Mouse (Mus musculus): Measurements from ENCODE around the gene Lrrtm1. TPM values are rescaled to one million over a fixed set of nuclear protein-coding genes. Genes with fewer than 3 reads are reported as not detected.

The Lrrtm1 gene
- total RNA-seq (2014; fragmentation: Nextera tagmentation), result not detected in 2 replicates
- total RNA-seq (2017), result not detected in 2 replicates

DNA sequence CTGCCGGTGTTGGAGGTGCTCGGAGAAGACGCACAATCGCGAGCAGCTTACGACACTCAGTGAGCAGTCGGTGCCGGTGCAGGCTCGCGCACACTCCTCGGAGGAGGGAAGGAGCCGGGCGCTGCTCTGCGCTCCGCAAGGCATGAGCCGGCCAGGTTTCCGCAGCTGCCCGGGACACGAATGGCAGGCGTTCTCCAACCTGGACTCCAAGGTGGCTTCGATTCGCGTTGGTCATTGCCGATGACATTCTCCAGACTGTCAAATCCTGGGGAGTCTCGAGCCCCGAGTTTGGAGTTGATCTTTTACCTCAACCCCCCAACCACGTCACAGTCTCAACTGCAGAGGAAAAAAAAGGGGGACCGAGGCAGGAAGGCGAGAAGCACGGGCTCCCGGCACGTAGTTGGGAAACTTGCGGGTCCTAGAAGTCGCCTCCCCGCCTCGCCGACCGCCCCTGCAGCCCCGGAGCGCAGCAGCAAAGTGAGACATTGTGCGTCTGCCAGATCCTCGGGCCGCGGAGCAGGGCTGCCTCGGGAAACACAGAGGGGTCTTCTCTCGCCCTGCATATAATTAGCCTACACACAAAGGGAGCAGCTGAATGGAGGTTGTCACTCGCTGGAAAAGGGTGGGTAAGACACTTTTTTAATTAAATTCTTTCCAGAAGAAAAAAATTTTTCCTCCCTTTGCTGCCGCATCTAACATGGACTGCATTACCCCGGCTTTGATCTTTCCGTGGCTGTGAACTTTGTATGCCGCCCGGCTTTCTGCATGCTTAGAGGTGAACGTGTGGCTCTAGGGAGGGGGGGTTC is at the start of gene Lrrtm1:
Lrrtm1 (plus strand) TSS at position 89 of the 806 bp plus-strand sequence.
- no peak for ATAC-seq (replicated peaks; ENCODE audit: low FRiP score, low TSS enrichment, poor library complexity, severe bottlenecking)

GRCm38 (mm10) chr6:77196650-77197049 is 45.8 kb upstream of the Lrrtm1 start:
- no peak for ATAC-seq (replicated peaks; ENCODE audit: low FRiP score, low TSS enrichment, poor library complexity, severe bottlenecking)

- ATAC-seq (replicated peaks; ENCODE audit: low FRiP score, low TSS enrichment, poor library complexity, severe bottlenecking), result no peak
Measured at GRCm38 (mm10) chr6:77199375-77199774, 43.1 kb upstream of the Lrrtm1 start.

DNA sequence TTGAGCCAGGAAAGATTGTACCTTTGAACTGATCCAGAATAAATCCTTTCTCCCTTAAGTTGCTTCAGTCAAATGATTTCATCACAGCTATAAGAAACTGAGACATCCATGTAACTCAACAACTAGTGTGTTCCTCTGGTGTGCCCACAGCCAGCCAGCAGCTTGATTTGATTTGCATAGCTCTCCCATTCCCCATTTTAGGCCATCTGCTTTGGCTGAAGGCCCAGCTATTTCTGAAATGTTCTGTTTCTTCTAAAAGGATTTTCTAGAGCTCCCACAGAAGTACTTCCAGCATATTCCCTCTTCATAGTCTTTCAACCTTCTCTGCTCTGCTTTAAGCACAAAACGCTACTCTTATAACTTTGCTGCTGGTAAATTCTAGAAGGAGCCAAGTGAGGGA is 33.3 kb upstream of the Lrrtm1 start:
- no peak for ATAC-seq (replicated peaks; ENCODE audit: low FRiP score, low TSS enrichment, poor library complexity, severe bottlenecking)

GRCm38 (mm10) chr6:77209929-77210328 is 32.6 kb upstream of the Lrrtm1 start:
- ATAC-seq (replicated peaks; ENCODE audit: low FRiP score, low TSS enrichment, poor library complexity, severe bottlenecking), result no peak

DNA sequence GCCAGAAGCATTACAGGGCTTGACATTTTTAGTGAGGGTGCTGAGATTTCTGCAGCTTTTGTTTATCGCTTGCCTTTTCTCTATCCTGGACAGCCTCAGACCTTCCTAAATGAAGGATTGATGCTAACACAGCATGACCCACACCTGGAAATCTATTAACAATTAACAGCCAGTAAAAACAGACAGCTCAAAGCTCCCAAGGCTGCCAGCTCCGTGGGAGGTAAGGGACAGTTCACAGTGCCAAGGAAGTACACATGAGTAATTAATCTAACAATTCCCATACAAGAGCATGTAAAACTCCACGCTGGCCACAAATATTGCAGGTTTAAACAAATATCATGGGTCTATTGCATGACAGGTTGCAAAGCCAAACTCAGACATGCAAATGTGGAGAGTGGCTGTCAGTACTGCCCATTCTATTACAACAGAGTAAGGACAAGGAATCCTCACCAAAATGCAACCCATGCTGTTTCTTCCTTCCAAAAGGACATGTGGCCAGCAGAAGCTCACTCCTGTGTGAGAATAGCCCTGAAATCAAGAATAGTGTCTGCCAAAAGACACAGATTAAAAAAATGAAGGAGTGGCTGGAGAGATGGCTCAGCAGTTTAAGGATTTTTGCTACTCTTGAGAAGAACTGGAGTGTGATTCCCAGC is 28.6 kb upstream of the Lrrtm1 start:
- no peak for ATAC-seq (replicated peaks; ENCODE audit: low FRiP score, low TSS enrichment, poor library complexity, severe bottlenecking)

GRCm38 (mm10) chr6:77215322-77215721 is 27.2 kb upstream of the Lrrtm1 start:
- ATAC-seq (replicated peaks; ENCODE audit: low FRiP score, low TSS enrichment, poor library complexity, severe bottlenecking), result no peak

DNA sequence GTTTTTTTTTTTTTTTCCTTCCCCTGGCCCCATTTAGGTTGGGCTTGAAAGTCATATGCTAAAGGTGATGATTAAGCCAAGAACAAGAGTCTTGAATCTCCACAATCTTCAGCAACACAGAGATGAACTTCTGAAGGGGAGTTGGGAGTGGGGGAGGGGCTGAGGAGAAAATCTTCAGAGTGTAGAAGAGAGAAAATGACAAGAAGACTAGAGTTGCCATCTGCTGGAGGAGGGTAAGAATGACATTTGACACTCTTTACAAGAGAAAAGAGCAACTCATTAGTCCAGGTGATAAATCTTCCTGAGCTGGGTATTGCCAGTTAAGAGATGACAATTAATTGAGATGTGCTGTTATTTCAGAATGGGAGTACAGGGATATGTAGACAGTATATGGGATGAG is 23.6 kb upstream of the Lrrtm1 start:
- no peak for ATAC-seq (replicated peaks; ENCODE audit: low FRiP score, low TSS enrichment, poor library complexity, severe bottlenecking)

- ATAC-seq (replicated peaks; ENCODE audit: low FRiP score, low TSS enrichment, poor library complexity, severe bottlenecking), result no peak
Measured at GRCm38 (mm10) chr6:77220776-77221175, 21.7 kb upstream of the Lrrtm1 start.

DNA sequence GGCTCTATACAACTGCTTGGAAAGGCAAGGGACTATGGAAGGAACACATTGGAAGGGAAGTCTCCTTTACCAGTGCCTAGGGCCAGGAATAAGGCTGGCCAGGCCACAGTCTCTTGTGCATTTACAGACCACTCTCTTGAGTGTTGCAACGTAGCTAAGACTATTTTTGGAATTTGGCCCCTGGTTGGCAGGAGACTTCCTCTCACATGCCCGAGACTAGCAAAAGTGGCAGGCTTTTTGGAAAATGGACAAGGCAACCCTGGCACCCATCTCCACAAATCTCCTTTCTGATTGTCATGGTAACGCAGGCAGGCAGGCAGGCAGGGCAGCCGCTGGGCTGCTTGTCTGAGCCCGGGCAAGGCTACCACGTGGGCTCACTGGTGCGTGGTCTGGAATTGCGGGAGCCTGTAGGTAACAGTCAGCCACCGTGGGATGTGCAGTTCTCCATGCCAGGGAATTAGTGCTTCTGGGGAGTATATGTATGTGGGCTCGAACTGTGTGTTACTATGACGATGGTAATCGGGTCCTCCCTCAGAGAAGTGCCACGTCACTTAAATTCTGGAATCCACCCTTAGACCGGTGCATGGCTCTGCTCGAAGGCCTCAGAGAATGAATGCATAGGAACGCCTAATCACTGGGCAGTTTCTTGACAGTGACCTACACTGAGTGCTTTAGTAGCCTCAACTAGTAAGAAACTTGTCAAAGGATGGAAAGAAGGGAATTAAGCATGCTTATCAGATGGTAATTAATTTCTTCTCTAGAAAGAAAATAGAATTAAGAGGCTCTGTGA is 19.4 kb upstream of the Lrrtm1 start:
- ATAC-seq (replicated peaks; ENCODE audit: low FRiP score, low TSS enrichment, poor library complexity, severe bottlenecking), result no peak

DNA sequence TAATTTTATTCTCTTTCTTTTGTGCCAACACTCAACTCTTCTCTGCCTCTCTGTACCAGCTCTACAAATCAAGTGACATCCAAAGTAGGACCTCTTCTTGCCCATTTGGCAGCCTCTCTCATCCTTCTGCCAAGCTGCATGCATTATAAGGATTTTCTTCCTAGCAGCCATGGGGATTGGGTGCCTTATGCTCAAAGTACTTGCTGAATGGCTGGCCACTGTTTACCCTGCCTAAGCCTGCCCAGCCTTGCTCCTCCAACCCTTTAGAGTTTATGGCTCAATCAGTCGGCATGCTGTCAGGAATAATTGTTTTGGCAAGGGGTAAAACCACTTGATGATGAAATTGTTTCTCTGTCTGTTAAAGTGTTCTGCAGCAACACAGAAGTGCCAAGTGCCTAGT is 2.1 kb upstream of the Lrrtm1 start:
- no peak for ATAC-seq (replicated peaks; ENCODE audit: low FRiP score, low TSS enrichment, poor library complexity, severe bottlenecking)

DNA sequence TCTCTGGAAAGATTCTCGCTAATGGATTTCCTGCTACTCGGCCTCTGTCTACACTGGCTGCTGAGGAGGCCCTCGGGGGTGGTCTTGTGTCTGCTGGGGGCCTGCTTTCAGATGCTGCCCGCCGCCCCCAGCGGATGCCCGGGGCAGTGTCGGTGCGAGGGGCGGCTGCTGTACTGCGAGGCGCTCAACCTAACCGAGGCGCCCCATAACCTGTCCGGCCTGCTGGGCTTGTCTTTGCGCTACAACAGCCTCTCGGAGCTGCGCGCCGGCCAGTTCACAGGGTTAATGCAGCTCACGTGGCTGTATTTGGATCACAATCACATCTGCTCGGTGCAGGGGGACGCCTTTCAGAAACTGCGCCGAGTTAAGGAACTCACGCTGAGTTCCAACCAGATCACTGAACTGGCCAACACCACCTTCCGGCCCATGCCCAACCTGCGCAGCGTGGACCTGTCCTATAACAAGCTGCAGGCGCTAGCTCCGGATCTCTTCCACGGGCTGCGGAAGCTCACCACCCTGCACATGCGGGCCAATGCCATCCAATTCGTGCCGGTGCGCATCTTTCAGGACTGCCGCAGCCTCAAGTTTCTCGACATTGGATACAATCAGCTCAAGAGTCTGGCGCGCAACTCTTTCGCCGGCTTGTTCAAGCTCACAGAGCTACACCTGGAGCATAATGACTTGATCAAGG is 1.2 kb downstream of the Lrrtm1 start:
- ATAC-seq (replicated peaks; ENCODE audit: low FRiP score, low TSS enrichment, poor library complexity, severe bottlenecking), result no peak

DNA sequence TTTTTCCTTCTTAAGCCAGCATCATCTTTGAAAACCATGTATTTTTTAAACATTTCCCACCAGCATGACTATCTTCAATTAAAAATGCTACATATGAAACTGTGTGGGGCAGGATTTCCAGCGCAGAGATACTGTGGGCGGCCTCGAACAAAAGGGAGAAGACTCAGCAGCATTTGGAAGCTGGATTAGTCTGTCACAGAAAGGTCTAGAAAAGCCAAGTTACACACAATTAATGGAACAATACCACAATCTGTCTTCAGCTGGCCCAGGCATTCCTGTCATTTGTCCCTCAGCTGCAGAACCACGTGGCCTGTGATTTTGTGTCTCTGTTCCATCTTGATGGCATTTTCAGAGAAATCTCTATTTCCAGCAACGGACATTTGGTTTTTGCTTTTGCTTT is 11.0 kb downstream of the Lrrtm1 start:
- ATAC-seq (replicated peaks; ENCODE audit: low FRiP score, low TSS enrichment, poor library complexity, severe bottlenecking), result no peak

GRCm38 (mm10) chr6:77256348-77256747 is 13.9 kb downstream of the Lrrtm1 start:
- no peak for ATAC-seq (replicated peaks; ENCODE audit: low FRiP score, low TSS enrichment, poor library complexity, severe bottlenecking)

- no peak for ATAC-seq (replicated peaks; ENCODE audit: low FRiP score, low TSS enrichment, poor library complexity, severe bottlenecking)
Measured at GRCm38 (mm10) chr6:77257358-77258105, 15.0 kb downstream of the Lrrtm1 start.

DNA sequence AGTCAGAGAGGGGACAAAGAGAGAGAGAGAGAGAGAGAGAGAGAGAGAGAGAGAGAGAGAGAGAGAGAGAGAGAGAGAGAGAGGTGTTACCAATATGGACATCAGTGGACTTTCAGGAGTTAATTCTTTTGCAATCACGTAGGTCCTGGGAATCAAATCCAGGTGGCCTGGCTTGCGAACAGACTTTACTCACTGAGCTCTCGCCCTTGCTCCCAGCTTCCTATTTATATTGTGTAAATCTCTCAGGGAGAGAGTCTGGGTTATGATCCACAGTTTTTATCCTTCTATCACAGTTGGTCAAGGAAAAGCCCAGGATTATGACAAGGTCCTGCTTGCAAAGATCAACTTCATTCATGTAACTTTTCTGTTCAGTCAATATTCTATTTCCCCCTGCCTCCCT is 22.7 kb downstream of the Lrrtm1 start:
- ATAC-seq (replicated peaks; ENCODE audit: low FRiP score, low TSS enrichment, poor library complexity, severe bottlenecking), result no peak

DNA sequence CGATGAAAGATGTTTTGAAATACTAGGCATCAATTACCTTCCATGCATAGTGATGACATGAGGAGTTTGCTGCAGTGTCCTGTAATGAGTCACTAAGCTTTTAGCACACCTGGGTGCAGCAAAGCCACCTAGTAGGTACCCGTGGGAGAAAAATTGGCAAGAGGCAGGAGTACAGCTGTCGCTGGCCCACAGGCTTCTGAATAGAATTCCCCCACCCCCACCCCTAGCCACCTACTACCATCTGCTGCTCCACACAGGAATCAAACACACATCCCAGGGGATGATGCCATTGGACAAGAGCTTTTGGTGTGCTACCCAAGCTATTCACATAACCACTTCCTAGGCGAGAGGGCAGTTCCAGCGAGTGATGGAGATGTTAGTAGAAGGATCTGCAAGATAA is 36.3 kb downstream of the Lrrtm1 start:
- ATAC-seq (replicated peaks; ENCODE audit: low FRiP score, low TSS enrichment, poor library complexity, severe bottlenecking), result no peak

DNA sequence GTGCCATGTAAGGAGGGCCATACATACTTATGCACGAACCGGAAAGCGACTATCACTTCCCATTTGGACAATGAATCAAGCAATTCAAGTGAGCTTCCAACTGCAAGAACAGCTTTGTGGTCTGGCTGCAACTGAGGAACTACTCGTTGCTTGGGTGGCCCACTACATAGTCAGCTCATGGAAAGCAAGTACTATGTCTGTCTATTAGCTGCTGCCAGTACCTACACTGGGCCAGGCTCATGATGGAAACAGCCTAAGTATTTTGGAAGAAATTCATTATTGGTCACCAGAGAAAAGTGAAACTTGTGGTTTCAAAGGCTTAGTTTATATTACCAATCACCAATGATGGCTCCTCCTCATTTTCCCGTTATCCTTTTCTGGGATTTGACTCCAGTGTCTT is 43.8 kb downstream of the Lrrtm1 start:
- ATAC-seq (replicated peaks; ENCODE audit: low FRiP score, low TSS enrichment, poor library complexity, severe bottlenecking), result no peak

- ATAC-seq (replicated peaks; ENCODE audit: low FRiP score, low TSS enrichment, poor library complexity, severe bottlenecking), result no peak
Measured at GRCm38 (mm10) chr6:77288402-77288801, 45.9 kb downstream of the Lrrtm1 start.
